Mouse (Mus musculus): ENCODE results near the gene Cmtm8.

- TF ChIP-seq CTCF (IDR thresholded peaks at IDR 0.05; ENCODE audit: insufficient read depth, low read length), result no peak
- TF ChIP-seq POLR2A (IDR thresholded peaks at IDR 0.05; ENCODE audit: borderline replicate concordance, extremely low read depth, low read depth, low read length), result no peak
Observed at GRCm38 (mm10) chr9:114843634-114844016, 331 bp downstream of the Cmtm8 start.

Measured in lung, adult 2 months (tissue).